28 mouse cellular contexts compared by ENCODE assay signal in the genomic region with DNA sequence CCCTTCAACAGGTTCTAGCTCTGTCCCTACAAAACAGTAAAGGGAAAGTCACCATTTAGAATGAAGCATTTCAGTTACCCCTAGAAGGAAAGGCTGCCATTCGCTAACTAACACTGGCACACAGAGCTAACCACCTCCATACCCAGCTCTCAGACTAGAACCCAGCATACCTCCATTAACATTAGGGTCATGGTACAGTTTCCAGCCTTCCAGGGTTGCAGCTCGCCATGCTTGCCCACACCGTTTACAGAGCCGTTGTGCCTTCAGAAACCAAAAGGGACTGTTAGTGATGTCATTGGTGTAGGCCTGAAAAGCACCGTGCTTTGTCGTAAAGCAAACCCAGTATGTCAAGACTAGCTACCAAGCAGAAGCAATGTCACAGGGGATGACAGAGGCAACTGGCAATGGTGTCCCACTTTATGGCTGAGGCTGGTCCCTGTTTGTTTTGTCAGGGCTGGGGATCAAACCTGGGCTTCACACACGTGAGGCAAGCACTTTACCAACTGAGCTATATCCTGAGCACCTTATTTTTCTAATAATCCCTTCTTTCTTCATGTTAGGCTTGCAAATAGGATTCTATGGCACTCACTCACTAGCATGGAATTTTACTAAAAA. TPM values are rescaled to one million over a fixed set of nuclear protein-coding genes. Genes with fewer than 3 reads are reported as not detected.
"Had no signal": no experiment of that assay in that cellular context is flagged by ENCODE, and none has a peak within 500 bp of the region (broad histone marks: within the 10 kb centered on the region; RNA-seq: fewer than 3 reads in every experiment).

No protein-coding gene starts in this region.

- H3K9me3 ChIP-seq: embryonic facial prominence, embryonic 10.5 days; embryonic facial prominence, embryonic 12.5 days; embryonic facial prominence, embryonic 13.5 days; embryonic facial prominence, embryonic 15.5 days; forebrain, embryonic 10.5 days; forebrain, embryonic 12.5 days; forebrain, embryonic 13.5 days; forebrain, embryonic 15.5 days had no signal

- H3K27ac ChIP-seq: embryonic facial prominence, embryonic 10.5 days; embryonic facial prominence, embryonic 12.5 days; embryonic facial prominence, embryonic 13.5 days; embryonic facial prominence, embryonic 15.5 days; forebrain, embryonic 10.5 days; forebrain, embryonic 12.5 days; forebrain, embryonic 13.5 days; forebrain, embryonic 15.5 days; gastrocnemius, adult 2 months; heart, adult 2 months had no signal

- ATAC-seq: forebrain, embryonic 13.5 days; forebrain, embryonic 14.5 days; forebrain, embryonic 15.5 days; forebrain, embryonic 16.5 days; forebrain, postnatal 0 days had no signal

- H3K4me2 ChIP-seq: embryonic facial prominence, embryonic 12.5 days; embryonic facial prominence, embryonic 13.5 days; embryonic facial prominence, embryonic 15.5 days; forebrain, embryonic 12.5 days; forebrain, embryonic 13.5 days; forebrain, embryonic 15.5 days had no signal

- DNase-seq: cerebellum, adult 8-10 months; cerebellum, adult 9-10 months; cerebellum, adult 9-11 months; cerebellum, postnatal 10 days; cerebellum, postnatal 14 days; cerebellum, postnatal 25 days; cerebellum, postnatal 36 days; embryo, embryonic 11 days; forebrain, postnatal 0 days; gastrocnemius, adult 2 months; gastrocnemius, postnatal 10 days; gastrocnemius, postnatal 14 days; gastrocnemius, postnatal 25 days; gastrocnemius, postnatal 36 days; heart, adult 11 months; heart, adult 18-20 months; heart, adult 2 months had no signal

- H3K4me1 ChIP-seq: embryonic facial prominence, embryonic 10.5 days; embryonic facial prominence, embryonic 12.5 days; embryonic facial prominence, embryonic 13.5 days; embryonic facial prominence, embryonic 15.5 days; forebrain, embryonic 10.5 days; forebrain, embryonic 12.5 days; forebrain, embryonic 13.5 days; forebrain, embryonic 15.5 days had no signal

- H3K27me3 ChIP-seq: embryonic facial prominence, embryonic 12.5 days; embryonic facial prominence, embryonic 13.5 days; embryonic facial prominence, embryonic 15.5 days; forebrain, embryonic 12.5 days; forebrain, embryonic 13.5 days; forebrain, embryonic 15.5 days had no signal

- H3K9ac ChIP-seq: embryonic facial prominence, embryonic 12.5 days; embryonic facial prominence, embryonic 13.5 days; embryonic facial prominence, embryonic 15.5 days; forebrain, embryonic 12.5 days; forebrain, embryonic 13.5 days; forebrain, embryonic 15.5 days; forebrain, postnatal 0 days had no signal

- H3K4me3 ChIP-seq: embryonic facial prominence, embryonic 10.5 days; embryonic facial prominence, embryonic 12.5 days; embryonic facial prominence, embryonic 13.5 days; embryonic facial prominence, embryonic 15.5 days; erythroblast, embryonic 14.5 days; forebrain, embryonic 10.5 days; forebrain, embryonic 12.5 days; forebrain, embryonic 13.5 days; forebrain, embryonic 15.5 days; gastrocnemius, adult 2 months; heart, adult 2 months had no signal

RNA-seq across cellular contexts. Expression of gene Slc35e3, which starts 27.0 kb away (rescaled TPM):
- polyA plus RNA-seq: erythroblast, embryonic 14.5 days had no signal
